Mouse (Mus musculus): ENCODE data around the gene Hsf5.

DNA sequence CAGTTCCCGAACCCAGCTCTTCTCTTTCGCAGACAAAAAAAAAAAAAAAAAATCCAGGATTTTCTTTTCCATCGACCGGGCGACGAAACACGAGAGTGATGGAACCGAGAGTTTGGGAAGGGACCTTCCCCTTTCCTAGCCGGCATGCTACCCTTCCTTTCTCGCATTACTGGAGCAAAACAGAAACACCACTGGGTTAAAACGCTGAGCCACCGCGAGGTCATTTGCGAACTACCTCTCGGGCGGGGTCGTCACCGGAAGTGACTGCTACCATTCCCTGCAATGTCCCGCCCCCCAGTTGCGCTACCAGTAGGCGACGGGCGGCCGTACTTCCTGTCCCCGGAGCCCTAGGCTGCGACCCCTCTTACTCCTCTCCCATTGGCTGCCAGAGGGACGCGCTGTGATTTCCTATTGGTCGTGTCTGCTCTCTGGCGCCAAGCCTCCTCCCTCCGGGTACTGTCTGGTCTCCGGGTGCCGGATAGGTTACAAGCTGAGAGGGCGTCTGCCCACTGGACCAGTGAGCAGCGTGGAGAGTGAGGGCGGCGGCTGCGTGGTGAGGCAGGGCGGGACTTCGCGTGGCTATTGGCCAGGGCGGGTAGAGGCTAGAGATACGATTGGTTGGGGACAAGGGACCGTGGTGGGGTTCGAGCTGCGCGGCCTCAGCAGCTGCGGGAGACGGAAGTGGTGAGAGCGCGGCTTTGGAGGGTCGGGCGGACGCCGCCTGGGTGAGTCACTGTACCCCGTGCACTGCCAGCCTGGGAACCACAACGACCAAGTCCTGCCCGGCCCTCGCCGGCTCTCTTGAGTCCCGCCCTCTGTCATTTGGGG, 25.2 kb upstream of the Hsf5 start, which contains the start of gene Mtmr4:
- no peak for TF ChIP-seq CTCF (IDR thresholded peaks at IDR 0.05; ENCODE audit: low read depth, low read length)
- no peak for TF ChIP-seq TAL1 (conservative IDR thresholded peaks at IDR 0.05; ENCODE audit: low read depth, low read length)
- TF ChIP-seq GATA2 (IDR thresholded peaks at IDR 0.05; ENCODE audit: borderline replicate concordance, low read depth, low read length): no peak
